Comparison of ENCODE assay signal across 9 mouse cellular contexts in genomic region chr1:134641507-134641906, GRCm38 (mm10). TPM values are rescaled to one million over a fixed set of nuclear protein-coding genes. Genes with fewer than 3 reads are reported as not detected.
DNase-seq lines count a peak whose midpoint lies in the region; ATAC-seq lines count a peak whose summit lies in the region.
"Had no signal": no experiment of that assay in that cellular context is flagged by ENCODE, and none has a peak within 500 bp of the region (broad histone marks: within the 10 kb centered on the region; RNA-seq: fewer than 3 reads in every experiment).

No protein-coding gene starts in this region.

- H3K36me3 ChIP-seq in neural tube, embryonic 12.5 days: no peaks in the 10 kb centered on the region
- no peaks in the 10 kb centered on the region for H3K36me3 ChIP-seq in splenic B cell, adult 2 months (ENCODE audit: control insufficient read depth, insufficient read depth, low read length, poor library complexity, severe bottlenecking)
- no peaks in the 10 kb centered on the region for H3K36me3 ChIP-seq in heart, embryonic 11.5 days (ENCODE audit: control insufficient read depth, insufficient read depth, low read length)
- H3K36me3 ChIP-seq: midbrain, embryonic 15.5 days had no signal

- WGBS in neural tube, embryonic 12.5 days: 21% methylated on average over 3 of the region's 3 CpGs
- 23% methylated on average over 3 of the region's 3 CpGs for WGBS in heart, embryonic 11.5 days (ENCODE audit: insufficient replicate concordance)

- H3K4me3 ChIP-seq in neural tube, embryonic 12.5 days: no peak overlapping the region
- H3K4me3 ChIP-seq in heart, embryonic 11.5 days (ENCODE audit: low read depth, low read length): no peak overlapping the region
- H3K4me3 ChIP-seq: midbrain, embryonic 15.5 days had no signal

- no peak overlapping the region for H3K4me2 ChIP-seq in neural tube, embryonic 12.5 days (replicated peaks)
- H3K4me2 ChIP-seq in heart, embryonic 11.5 days: no peak overlapping the region
- H3K4me2 ChIP-seq: midbrain, embryonic 15.5 days had no signal

- H3K4me1 ChIP-seq in neural tube, embryonic 12.5 days: peaks cover 6% of the 10 kb centered on the region; the same call in 1 of the 2 replicates
- H3K4me1 ChIP-seq in heart, embryonic 11.5 days (ENCODE audit: control insufficient read depth, insufficient read depth, low read length): peaks cover 5% of the 10 kb centered on the region; the same call in 1 of the 2 replicates

- no peak overlapping the region for H3K27ac ChIP-seq in neural tube, embryonic 12.5 days
- H3K27ac ChIP-seq in heart, embryonic 11.5 days (ENCODE audit: low read depth, low read length): no peak overlapping the region
- H3K27ac ChIP-seq: midbrain, embryonic 15.5 days had no signal

- DNase-seq in heart, postnatal 4 days: peak; percentile 33
- no peak for DNase-seq in heart, adult 9 months (ENCODE audit: low spot score in 2 of 2)
- no peak for DNase-seq in neural tube, embryonic 10.5 days (ENCODE audit: extremely low spot score, low spot score)
- peak; percentile 25 for DNase-seq in c-Kit-positive CD71-positive TER-119-positive erythroid progenitor cells, embryonic 14.5 days (ENCODE audit: low spot score)
- DNase-seq in splenic B cell, adult 2 months (ENCODE audit: low read depth, low spot score): peak; percentile 27
- no peak for DNase-seq in Muller cell, postnatal 12 days (ENCODE audit: inconsistent ontology term)

- ATAC-seq in neural tube, embryonic 12.5 days (ENCODE audit: low FRiP score, low read depth): peak; percentile 38; the same call in 1 of the 2 replicates
- no peak for ATAC-seq in heart, embryonic 11.5 days (replicated peaks; ENCODE audit: insufficient number of reproducible peaks, low FRiP score, low TSS enrichment)
- ATAC-seq: midbrain, embryonic 15.5 days had no signal

- H3K9ac ChIP-seq in neural tube, embryonic 12.5 days: no peak overlapping the region
- H3K9ac ChIP-seq in heart, embryonic 11.5 days (ENCODE audit: low read depth, low read length): no peak overlapping the region
- H3K9ac ChIP-seq: midbrain, embryonic 15.5 days had no signal

- H3K9me3 ChIP-seq in neural tube, embryonic 12.5 days: no peaks in the 10 kb centered on the region
- H3K9me3 ChIP-seq in heart, embryonic 11.5 days (replicated peaks; ENCODE audit: control insufficient read depth, low read length): no peaks in the 10 kb centered on the region
- H3K9me3 ChIP-seq: midbrain, embryonic 15.5 days had no signal

- H3K27me3 ChIP-seq in neural tube, embryonic 12.5 days (replicated peaks): peaks cover 32% of the 10 kb centered on the region
- 0 out of 2 replicates have a peak, but pooled peaks cover 2% of the 10 kb centered on the region for H3K27me3 ChIP-seq in splenic B cell, adult 2 months (ENCODE audit: control insufficient read depth, insufficient read depth, low read length, poor library complexity, severe bottlenecking)
- H3K27me3 ChIP-seq in heart, embryonic 11.5 days (ENCODE audit: control insufficient read depth, insufficient read depth, low read length): peaks cover 43% of the 10 kb centered on the region

RNA-seq across cellular contexts. Expression of gene Syt2, which starts 5.0 kb away (rescaled TPM):
- under 1 TPM in 1 of 2 experiments, not detected in 1; 0.05 TPM for total RNA-seq in heart, postnatal 4 days (2021)
- polyA plus RNA-seq in neural tube, embryonic 12.5 days (2016; fragmentation: Nextera tagmentation; extraction: Ambion mirVana): 7.8 and 9.8 TPM in 2 replicates
- 0.37 and 0.79 TPM in 2 replicates for polyA plus RNA-seq in heart, embryonic 11.5 days (2014; fragmentation: Nextera tagmentation; extraction: Ambion mirVana)

Comparison
In these comparisons a context has a peak if more than half of its experiments do, and no peak if none do; other contexts are left out.
1. DNase-seq: peak in heart, postnatal 4 days (single experiment), c-Kit-positive CD71-positive TER-119-positive erythroid progenitor cells, embryonic 14.5 days (single experiment) and splenic B cell, adult 2 months (single experiment); none in heart, adult 9 months (0 of 2), neural tube, embryonic 10.5 days (single experiment) and Muller cell, postnatal 12 days (single experiment).